Mouse (Mus musculus): ENCODE results near the gene Ptprt. TPM values are rescaled to one million over a fixed set of nuclear protein-coding genes. Genes with fewer than 3 reads are reported as not detected.

Ptprt gene
- total and polyA plus RNA-seq, 2 experiments: 0.37 to 0.44 TPM

DNA sequence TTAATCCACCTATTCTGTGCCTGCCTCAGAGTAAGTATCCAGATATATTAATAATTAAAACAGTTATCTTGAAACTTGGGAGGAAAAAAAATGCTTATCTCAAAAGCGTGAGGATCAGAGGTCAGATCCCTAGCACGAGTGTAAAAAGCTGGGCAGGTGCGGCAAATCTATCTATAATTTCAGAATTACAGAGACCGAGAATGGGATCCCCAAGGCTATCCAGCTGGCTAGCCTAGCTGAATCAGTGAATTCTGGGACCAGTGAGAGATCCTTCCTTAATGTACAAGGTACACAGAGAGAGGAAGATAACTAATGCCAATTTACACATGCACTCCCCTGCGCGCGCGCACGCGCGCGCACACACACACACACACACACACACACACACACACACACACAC, 31.2 kb upstream of the Ptprt start:
- 93% methylated on average over 12 of the region's 12 CpGs for WGBS
- H3K4me3 ChIP-seq (ENCODE audit: insufficient read depth, low read depth, low read length): no peak overlapping the region

DNA sequence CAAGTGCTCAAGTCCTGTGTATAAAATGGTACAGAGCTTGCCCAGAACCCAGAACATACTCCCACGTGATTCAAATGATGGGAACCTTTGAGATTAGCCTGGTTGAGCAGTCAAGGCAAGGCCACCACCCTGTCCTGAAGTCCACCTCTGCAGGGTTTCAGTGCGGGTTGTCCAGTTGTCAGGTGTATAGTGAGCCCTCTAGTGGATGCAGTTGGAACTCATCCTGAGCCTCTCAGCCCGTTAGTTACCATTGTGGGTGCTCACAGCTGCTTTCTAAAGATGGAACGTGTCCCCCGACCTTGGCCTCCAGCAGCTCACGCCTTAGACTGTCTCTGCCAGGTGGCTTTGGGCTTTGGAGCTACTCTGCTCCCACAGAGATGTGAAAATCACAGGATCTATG, 21.7 kb upstream of the Ptprt start:
- no peaks in the 10 kb centered on the region; the same call in 1 of the 2 replicates for H3K27me3 ChIP-seq (ENCODE audit: control insufficient read depth, insufficient read depth, low read length)
- TF ChIP-seq POLR2A (IDR thresholded peaks at IDR 0.05; ENCODE audit: extremely low read depth, insufficient read depth, low read length) (no peak), CTCF (IDR thresholded peaks at IDR 0.05; ENCODE audit: low read depth, low read length) (peak; percentile 70)
- WGBS: 8% methylated on average over 6 of the region's 6 CpGs
- no peaks in the 10 kb centered on the region for H3K36me3 ChIP-seq (ENCODE audit: control insufficient read depth, insufficient read depth, low read length)
- peak; percentile 22 for DNase-seq (ENCODE audit: extremely low read depth, low read depth, low spot score)
- no peak overlapping the region for H3K4me3 ChIP-seq (ENCODE audit: insufficient read depth, low read depth, low read length)
- H3K4me1 ChIP-seq (ENCODE audit: control insufficient read depth, insufficient read depth, low read length): no peaks in the 10 kb centered on the region
- H3K9ac ChIP-seq (ENCODE audit: low read depth, low read length): no peak overlapping the region
- no peak overlapping the region for H3K27ac ChIP-seq (replicated peaks; ENCODE audit: insufficient read depth, low read depth, low read length)
- no peaks in the 10 kb centered on the region for H3K79me2 ChIP-seq (ENCODE audit: control insufficient read depth, insufficient read depth, low read length)

More for the DNA sequence above, 31.2 kb upstream of the Ptprt start:
- TF ChIP-seq POLR2A (IDR thresholded peaks at IDR 0.05; ENCODE audit: extremely low read depth, insufficient read depth, low read length): no peak
- TF ChIP-seq CTCF (IDR thresholded peaks at IDR 0.05; ENCODE audit: low read depth, low read length): no peak
- no peak for DNase-seq (ENCODE audit: extremely low read depth, low read depth, low spot score)
- H3K27ac ChIP-seq (replicated peaks; ENCODE audit: insufficient read depth, low read depth, low read length): no peak overlapping the region
- no peak overlapping the region for H3K9ac ChIP-seq (ENCODE audit: low read depth, low read length)
- no peaks in the 10 kb centered on the region for H3K4me1 ChIP-seq (ENCODE audit: control insufficient read depth, insufficient read depth, low read length)
- H3K27me3 ChIP-seq (ENCODE audit: control insufficient read depth, insufficient read depth, low read length): no peaks in the 10 kb centered on the region
- H3K36me3 ChIP-seq (ENCODE audit: control insufficient read depth, insufficient read depth, low read length): no peaks in the 10 kb centered on the region
- H3K79me2 ChIP-seq (ENCODE audit: control insufficient read depth, insufficient read depth, low read length): no peaks in the 10 kb centered on the region

DNA sequence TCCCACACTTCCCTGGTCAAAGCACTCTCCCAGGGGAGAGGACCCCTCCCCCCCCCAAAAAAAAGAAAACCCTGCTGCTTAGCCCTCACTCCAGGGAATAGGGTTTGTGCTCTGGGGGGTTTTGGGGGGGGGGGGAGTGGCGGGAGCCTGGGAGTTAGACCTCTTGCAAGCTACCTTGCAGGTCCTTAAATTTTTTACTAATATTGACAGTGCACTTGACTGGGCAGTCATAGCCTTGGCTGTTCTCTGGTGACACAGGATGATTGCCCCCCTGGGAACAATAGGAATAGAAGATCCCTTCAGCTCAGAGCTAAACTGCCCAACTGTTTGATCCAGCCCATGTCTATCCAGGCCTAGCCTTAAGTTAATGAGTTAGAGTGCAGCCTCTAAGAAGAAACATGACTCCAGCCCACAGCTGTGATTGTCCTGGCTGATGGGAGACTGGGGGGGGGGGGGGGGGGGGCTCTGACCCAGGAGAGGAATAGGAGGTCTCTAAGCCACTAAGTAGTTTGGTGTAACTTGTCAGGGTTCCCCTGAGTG, 1.6 kb upstream of the Ptprt start:
- no peaks in the 10 kb centered on the region for H3K79me2 ChIP-seq (ENCODE audit: control insufficient read depth, insufficient read depth, low read length)
- no peak overlapping the region for H3K4me3 ChIP-seq (ENCODE audit: insufficient read depth, low read depth, low read length)
- no peaks in the 10 kb centered on the region for H3K36me3 ChIP-seq (ENCODE audit: control insufficient read depth, insufficient read depth, low read length)
- 8% methylated on average over 1 of the region's 1 CpGs for WGBS
- no peak for TF ChIP-seq CTCF (IDR thresholded peaks at IDR 0.05; ENCODE audit: low read depth, low read length)
- TF ChIP-seq POLR2A (IDR thresholded peaks at IDR 0.05; ENCODE audit: extremely low read depth, insufficient read depth, low read length): no peak
- H3K9ac ChIP-seq (ENCODE audit: low read depth, low read length): no peak overlapping the region
- peaks cover 9% of the 10 kb centered on the region for H3K27me3 ChIP-seq (ENCODE audit: control insufficient read depth, insufficient read depth, low read length)
- no peak overlapping the region for H3K27ac ChIP-seq (replicated peaks; ENCODE audit: insufficient read depth, low read depth, low read length)
- H3K4me1 ChIP-seq (ENCODE audit: control insufficient read depth, insufficient read depth, low read length): no peaks in the 10 kb centered on the region
- DNase-seq (ENCODE audit: extremely low read depth, low read depth, low spot score): no peak

DNA sequence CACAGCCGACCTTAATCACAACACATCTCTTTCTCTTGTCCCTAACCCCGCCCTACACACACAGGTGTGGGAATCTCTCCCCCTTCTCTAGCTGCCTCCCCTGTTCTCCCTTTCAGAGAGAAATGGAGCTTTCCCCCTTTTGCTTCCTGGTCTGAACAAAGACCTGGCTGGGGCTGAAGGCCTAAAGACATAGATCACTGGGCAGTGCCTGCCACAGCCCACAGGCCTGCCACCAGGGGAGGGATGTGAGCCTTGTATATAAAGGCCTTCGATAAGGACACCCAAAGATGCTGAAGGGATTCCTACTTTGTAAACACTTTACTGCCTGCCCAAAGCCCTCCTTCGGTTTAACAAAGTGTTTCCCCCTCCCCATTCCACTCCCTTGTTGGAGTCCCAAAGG, 786 bp upstream of the Ptprt start:
- peaks cover 9% of the 10 kb centered on the region for H3K27me3 ChIP-seq (ENCODE audit: control insufficient read depth, insufficient read depth, low read length)
- no peak overlapping the region for H3K9ac ChIP-seq (ENCODE audit: low read depth, low read length)
- DNase-seq (ENCODE audit: extremely low read depth, low read depth, low spot score): no peak
- no peaks in the 10 kb centered on the region for H3K4me1 ChIP-seq (ENCODE audit: control insufficient read depth, insufficient read depth, low read length)
- no peaks in the 10 kb centered on the region for H3K79me2 ChIP-seq (ENCODE audit: control insufficient read depth, insufficient read depth, low read length)
- no peak overlapping the region for H3K4me3 ChIP-seq (ENCODE audit: insufficient read depth, low read depth, low read length)
- 17% methylated on average over 4 of the region's 4 CpGs for WGBS
- H3K27ac ChIP-seq (replicated peaks; ENCODE audit: insufficient read depth, low read depth, low read length): no peak overlapping the region
- no peaks in the 10 kb centered on the region for H3K36me3 ChIP-seq (ENCODE audit: control insufficient read depth, insufficient read depth, low read length)
- TF ChIP-seq CTCF (IDR thresholded peaks at IDR 0.05; ENCODE audit: low read depth, low read length) (no peak), POLR2A (IDR thresholded peaks at IDR 0.05; ENCODE audit: extremely low read depth, insufficient read depth, low read length) (no peak)

DNA sequence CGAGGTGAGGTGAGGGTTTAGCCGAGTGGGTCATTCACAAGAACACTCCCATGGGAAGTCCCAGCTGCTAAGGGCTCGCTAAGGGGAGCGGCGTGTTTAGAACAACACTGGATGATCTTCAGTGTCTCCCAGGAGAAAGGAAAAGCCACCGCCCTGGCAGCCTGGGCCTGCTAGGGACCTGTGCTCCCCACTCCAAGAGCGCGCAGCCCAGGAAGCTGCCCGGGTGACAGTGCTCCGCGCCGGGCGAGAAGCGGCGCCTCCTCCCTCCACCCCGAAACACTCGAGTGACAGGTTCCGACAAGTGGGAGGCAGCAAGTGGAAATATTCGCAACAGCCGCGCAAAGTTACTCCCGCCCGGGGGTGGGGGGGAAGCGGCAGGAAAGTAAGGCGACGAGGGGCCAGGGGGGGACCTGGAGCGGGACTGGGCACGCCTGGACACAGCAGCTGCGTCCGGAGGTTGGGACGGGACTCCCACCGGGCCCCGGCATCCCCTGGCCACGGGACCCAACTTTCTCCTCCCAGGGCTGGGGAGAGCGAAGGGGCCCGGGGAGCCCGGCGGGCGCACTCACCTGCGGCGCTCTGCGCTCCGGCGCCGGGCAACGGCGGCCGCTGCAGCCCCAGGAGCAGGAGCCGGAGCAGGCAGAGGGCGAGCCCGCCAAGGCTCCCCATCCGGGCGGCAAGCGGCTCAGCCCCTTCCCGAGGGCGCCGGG, 561 bp downstream of the Ptprt start:
- TF ChIP-seq POLR2A (IDR thresholded peaks at IDR 0.05; ENCODE audit: extremely low read depth, insufficient read depth, low read length): no peak
- WGBS: 2% methylated on average over 57 of the region's 57 CpGs
- Histone ChIP-seq H3K9ac (ENCODE audit: low read depth, low read length) (no peak overlapping the region), H3K27me3 (ENCODE audit: control insufficient read depth, insufficient read depth, low read length) (peaks cover 9% of the 10 kb centered on the region), H3K4me1 (ENCODE audit: control insufficient read depth, insufficient read depth, low read length) (no peaks in the 10 kb centered on the region), H3K79me2 (ENCODE audit: control insufficient read depth, insufficient read depth, low read length) (no peaks in the 10 kb centered on the region), H3K36me3 (ENCODE audit: control insufficient read depth, insufficient read depth, low read length) (no peaks in the 10 kb centered on the region), H3K4me3 (ENCODE audit: insufficient read depth, low read depth, low read length) (peak overlapping the region; percentile 32; the same call in 1 of the 2 replicates), H3K27ac (replicated peaks; ENCODE audit: insufficient read depth, low read depth, low read length) (no peak overlapping the region)
- no peak for DNase-seq (ENCODE audit: extremely low read depth, low read depth, low spot score)

DNA sequence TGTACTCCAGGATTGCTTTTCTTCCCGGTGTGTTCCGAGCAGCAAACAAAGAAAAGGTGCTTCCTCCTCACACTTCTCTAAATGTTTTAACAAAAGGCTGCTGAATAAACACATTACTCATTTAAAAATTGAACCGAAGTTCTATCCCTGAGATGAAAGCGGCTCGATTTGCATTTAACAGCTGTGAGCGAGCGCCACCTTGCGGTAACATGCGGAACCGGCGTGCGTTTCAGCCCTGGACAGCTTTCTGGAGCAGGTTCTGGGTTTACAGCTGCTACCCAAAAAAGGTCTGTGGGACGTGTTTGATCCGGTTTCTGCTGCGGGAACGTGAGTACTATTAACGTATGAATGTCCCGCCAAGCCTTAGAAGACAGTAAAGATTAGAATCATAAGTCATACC, 1.9 kb downstream of the Ptprt start:
- DNase-seq (ENCODE audit: extremely low read depth, low read depth, low spot score): peak; percentile 47
- peaks cover 9% of the 10 kb centered on the region for H3K27me3 ChIP-seq (ENCODE audit: control insufficient read depth, insufficient read depth, low read length)
- H3K79me2 ChIP-seq (ENCODE audit: control insufficient read depth, insufficient read depth, low read length): no peaks in the 10 kb centered on the region
- H3K4me3 ChIP-seq (ENCODE audit: insufficient read depth, low read depth, low read length): no peak overlapping the region
- H3K4me1 ChIP-seq (ENCODE audit: control insufficient read depth, insufficient read depth, low read length): no peaks in the 10 kb centered on the region
- H3K27ac ChIP-seq (replicated peaks; ENCODE audit: insufficient read depth, low read depth, low read length): no peak overlapping the region
- no peaks in the 10 kb centered on the region for H3K36me3 ChIP-seq (ENCODE audit: control insufficient read depth, insufficient read depth, low read length)
- WGBS: under 1% methylated on average over 18 of the region's 18 CpGs
- no peak for TF ChIP-seq POLR2A (IDR thresholded peaks at IDR 0.05; ENCODE audit: extremely low read depth, insufficient read depth, low read length)
- TF ChIP-seq CTCF (IDR thresholded peaks at IDR 0.05; ENCODE audit: low read depth, low read length): peak; percentile 93
- H3K9ac ChIP-seq (ENCODE audit: low read depth, low read length): no peak overlapping the region
